9 mouse cellular contexts compared by ENCODE assay signal in genomic region chr3:89279153-89279890, GRCm38 (mm10). TPM values are rescaled to one million over a fixed set of nuclear protein-coding genes. Genes with fewer than 3 reads are reported as not detected.
DNase-seq lines count a peak whose midpoint lies in the region; ATAC-seq lines count a peak whose summit lies in the region.
"Had no signal": no experiment of that assay in that cellular context is flagged by ENCODE, and none has a peak within 500 bp of the region (broad histone marks: within the 10 kb centered on the region; RNA-seq: fewer than 3 reads in every experiment).

No protein-coding gene starts in this region.

- no peaks in the 10 kb centered on the region for H3K36me3 ChIP-seq in forebrain, embryonic 13.5 days (ENCODE audit: poor library complexity, severe bottlenecking)
- peaks cover 12% of the 10 kb centered on the region for H3K36me3 ChIP-seq in lung, embryonic 15.5 days
- no peaks in the 10 kb centered on the region for H3K36me3 ChIP-seq in neural tube, embryonic 15.5 days

- no peaks in the 10 kb centered on the region for H3K9me3 ChIP-seq in forebrain, embryonic 13.5 days (replicated peaks)
- H3K9me3 ChIP-seq in lung, embryonic 15.5 days: no peaks in the 10 kb centered on the region
- H3K9me3 ChIP-seq in neural tube, embryonic 15.5 days (replicated peaks): no peaks in the 10 kb centered on the region

- H3K27me3 ChIP-seq in forebrain, embryonic 13.5 days: peaks cover 47% of the 10 kb centered on the region
- H3K27me3 ChIP-seq in lung, embryonic 15.5 days: peaks cover 8% of the 10 kb centered on the region; the same call in 1 of the 2 replicates
- H3K27me3 ChIP-seq in neural tube, embryonic 15.5 days (replicated peaks): peaks cover 15% of the 10 kb centered on the region

- intact Hi-C loops in heart, postnatal 10 days (cut with DNase I): no loop called here

- peak overlapping the region; percentile 95 for H3K4me2 ChIP-seq in forebrain, embryonic 13.5 days
- peak overlapping the region; percentile 85 for H3K4me2 ChIP-seq in lung, embryonic 15.5 days
- peak overlapping the region; percentile 89 for H3K4me2 ChIP-seq in neural tube, embryonic 15.5 days

- peak overlapping the region; percentile 65 for H3K9ac ChIP-seq in forebrain, embryonic 13.5 days
- peak overlapping the region; percentile 77 for H3K9ac ChIP-seq in lung, embryonic 15.5 days
- peak overlapping the region; percentile 51 for H3K9ac ChIP-seq in neural tube, embryonic 15.5 days (replicated peaks)

- ATAC-seq in forebrain, embryonic 13.5 days: peak; percentile 66
- ATAC-seq in lung, embryonic 15.5 days (ENCODE audit: borderline replicate concordance, extremely low read depth, low FRiP score, low TSS enrichment): peak; percentile 75
- peak; percentile 77 for ATAC-seq in neural tube, embryonic 15.5 days (ENCODE audit: low FRiP score)

- WGBS in forebrain, embryonic 13.5 days: 2% methylated on average over 35 of the region's 35 CpGs
- 1% methylated on average over 32 of the region's 35 CpGs for WGBS in lung, embryonic 15.5 days
- 1% methylated on average over 35 of the region's 35 CpGs for WGBS in neural tube, embryonic 15.5 days

- peaks cover 37% of the 10 kb centered on the region for H3K4me1 ChIP-seq in forebrain, embryonic 13.5 days
- H3K4me1 ChIP-seq in lung, embryonic 15.5 days: peaks cover 43% of the 10 kb centered on the region
- peaks cover 43% of the 10 kb centered on the region for H3K4me1 ChIP-seq in neural tube, embryonic 15.5 days

- peak; percentile 78 for DNase-seq in ES-CJ7 (ENCODE audit: low read depth, low spot score)
- DNase-seq in c-Kit-positive CD71-negative TER-119-negative erythroid progenitor cells, embryonic 14.5 days (ENCODE audit: low read depth): peak; percentile 38
- peak; percentile 91 for DNase-seq in heart, postnatal 10 days
- DNase-seq in layer of hippocampus, adult 18-20 months (ENCODE audit: low spot score in 2 of 2): peak; percentile 81 to 92
- peak; percentile 91 for DNase-seq in urinary bladder, postnatal 14 days (ENCODE audit: low spot score)

- peak overlapping the region; percentile 49 for H3K4me3 ChIP-seq in forebrain, embryonic 13.5 days
- peak overlapping the region; percentile 64 for H3K4me3 ChIP-seq in lung, embryonic 15.5 days
- peak overlapping the region; percentile 44 for H3K4me3 ChIP-seq in neural tube, embryonic 15.5 days (replicated peaks)

- peak overlapping the region; percentile 45 for H3K27ac ChIP-seq in forebrain, embryonic 13.5 days
- H3K27ac ChIP-seq in lung, embryonic 15.5 days: peak overlapping the region; percentile 94
- H3K27ac ChIP-seq in neural tube, embryonic 15.5 days (replicated peaks): peak overlapping the region; percentile 72

RNA-seq across cellular contexts. Expression of gene Efna1, which starts 1.6 kb away (rescaled TPM):
- 9.5 and 10.9 TPM in 2 replicates for polyA plus RNA-seq in forebrain, embryonic 13.5 days (2015; fragmentation: Nextera tagmentation; extraction: Ambion mirVana)
- 10 to 100 TPM; 48.8 to 57.5 TPM for total RNA-seq in heart, postnatal 10 days (2021)
- 10 to 100 TPM in 1 of 2 experiments, 1 to 10 TPM in 1; 8.4 to 11.4 TPM for total RNA-seq in layer of hippocampus, adult 18-20 months (2021)
- 89.7 and 94.5 TPM in 2 replicates for polyA plus RNA-seq in lung, embryonic 15.5 days (2015; fragmentation: Nextera tagmentation; extraction: Ambion mirVana)
- polyA plus RNA-seq in neural tube, embryonic 15.5 days (2015; fragmentation: Nextera tagmentation; extraction: Ambion mirVana): 9.7 and 16.5 TPM in 2 replicates
- total RNA-seq: hematopoietic stem cell, adult 5-6 weeks had no signal

RNA-seq across cellular contexts. Expression of gene Slc50a1, which starts 9.0 kb away (rescaled TPM):
- 25.8 and 32.7 TPM in 2 replicates for polyA plus RNA-seq in forebrain, embryonic 13.5 days (2015; fragmentation: Nextera tagmentation; extraction: Ambion mirVana)
- total RNA-seq in heart, postnatal 10 days (2021): 10 to 100 TPM; 29.3 to 31.3 TPM
- total RNA-seq in layer of hippocampus, adult 18-20 months (2021): 10 to 100 TPM; 43.7 to 52.2 TPM
- polyA plus RNA-seq in lung, embryonic 15.5 days (2015; fragmentation: Nextera tagmentation; extraction: Ambion mirVana): 62.3 and 65.4 TPM in 2 replicates
- polyA plus RNA-seq in neural tube, embryonic 15.5 days (2015; fragmentation: Nextera tagmentation; extraction: Ambion mirVana): 40.9 and 49.3 TPM in 2 replicates

RNA-seq across cellular contexts. Expression of gene Dpm3, which starts 20.2 kb away (rescaled TPM):
- 100 and 106 TPM in 2 replicates for polyA plus RNA-seq in forebrain, embryonic 13.5 days (2015; fragmentation: Nextera tagmentation; extraction: Ambion mirVana)
- 10 to 100 TPM; 60.2 to 64.2 TPM for total RNA-seq in heart, postnatal 10 days (2021)
- total RNA-seq in layer of hippocampus, adult 18-20 months (2021): 10 to 100 TPM; 64.2 to 66.9 TPM
- polyA plus RNA-seq in lung, embryonic 15.5 days (2015; fragmentation: Nextera tagmentation; extraction: Ambion mirVana): 122 and 130 TPM in 2 replicates
- polyA plus RNA-seq in neural tube, embryonic 15.5 days (2015; fragmentation: Nextera tagmentation; extraction: Ambion mirVana): 85.0 and 95.8 TPM in 2 replicates

RNA-seq across cellular contexts. Expression of gene Trim46, which starts 33.2 kb away (rescaled TPM):
- polyA plus RNA-seq in forebrain, embryonic 13.5 days (2015; fragmentation: Nextera tagmentation; extraction: Ambion mirVana): 36.6 and 43.2 TPM in 2 replicates
- total RNA-seq in heart, postnatal 10 days (2021): 1 to 10 TPM in 1 of 2 experiments, under 1 TPM in 1; 0.77 to 1.1 TPM
- total RNA-seq in layer of hippocampus, adult 18-20 months (2021): 10 to 100 TPM; 83.1 to 86.0 TPM
- polyA plus RNA-seq in lung, embryonic 15.5 days (2015; fragmentation: Nextera tagmentation; extraction: Ambion mirVana): 7.2 and 7.9 TPM in 2 replicates
- 63.0 and 76.6 TPM in 2 replicates for polyA plus RNA-seq in neural tube, embryonic 15.5 days (2015; fragmentation: Nextera tagmentation; extraction: Ambion mirVana)

RNA-seq across cellular contexts. Expression of gene Krtcap2, which starts 33.6 kb away (rescaled TPM):
- polyA plus RNA-seq in forebrain, embryonic 13.5 days (2015; fragmentation: Nextera tagmentation; extraction: Ambion mirVana): 221 and 237 TPM in 2 replicates
- 10 to 100 TPM; 84.4 to 88.0 TPM for total RNA-seq in heart, postnatal 10 days (2021)
- total RNA-seq in layer of hippocampus, adult 18-20 months (2021): 10 to 100 TPM; 78.0 to 81.3 TPM
- polyA plus RNA-seq in lung, embryonic 15.5 days (2015; fragmentation: Nextera tagmentation; extraction: Ambion mirVana): 282 and 311 TPM in 2 replicates
- polyA plus RNA-seq in neural tube, embryonic 15.5 days (2015; fragmentation: Nextera tagmentation; extraction: Ambion mirVana): 221 and 222 TPM in 2 replicates

Comparison
In these comparisons a context has a peak if more than half of its experiments do, and no peak if none do; other contexts are left out.
1. Peak in every context shown above with its lines: DNase-seq, ATAC-seq, H3K4me3 ChIP-seq and H3K27ac ChIP-seq.
2. DNase-seq: peak in every context shown above with its lines; median percentile 91 in heart, postnatal 10 days; 91 in urinary bladder, postnatal 14 days; 86 in layer of hippocampus, adult 18-20 months; 78 in ES-CJ7; 38 in c-Kit-positive CD71-negative TER-119-negative erythroid progenitor cells, embryonic 14.5 days.